Mouse (Mus musculus) urinary bladder, adult 2 months (tissue): ENCODE measurements around the gene Rsph14. TPM values are rescaled to one million over a fixed set of nuclear protein-coding genes. Genes with fewer than 3 reads are reported as not detected.
"Not testable (repeated sequence)": the region's sequence is repeated elsewhere in the genome, so short reads cannot be mapped to it uniquely, and the experiment has no call there.

Source experiments
- DNase-seq: peaks from one replicate; pipeline ENCODE4 v3.0.0; 2022; ENCODE audit warnings: low spot score
- polyA plus RNA-seq: library from polyadenylated mRNA; depleted of rRNA; stranded (reverse); fragments of >200 nt; gene quantifications from 2 replicates; pipeline ENCODE4 v1.2.3, GENCODE M21; 2012

Rsph14 gene
- polyA plus RNA-seq, 1 experiment: not detected

DNA sequence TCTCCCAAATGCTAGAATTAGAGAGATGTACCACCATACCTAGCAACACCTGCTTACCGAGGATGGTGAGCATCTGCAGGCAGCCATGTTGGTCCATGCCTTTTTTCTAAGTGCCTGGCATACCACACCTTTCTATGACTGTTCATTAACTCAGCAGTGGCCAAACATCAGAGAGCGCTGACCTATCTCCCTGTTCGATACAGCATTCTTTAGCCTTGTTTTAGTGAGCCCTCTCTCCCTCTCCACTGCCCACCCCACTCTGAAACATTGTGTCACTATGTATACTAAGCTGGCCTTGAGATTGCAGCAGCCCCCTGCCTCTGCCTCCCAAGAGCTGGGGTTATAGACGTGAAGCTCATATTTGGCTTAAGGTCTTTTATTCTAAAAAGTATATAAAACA, 21.3 kb upstream of the Rsph14 start:
- DNase-seq: no peak

DNA sequence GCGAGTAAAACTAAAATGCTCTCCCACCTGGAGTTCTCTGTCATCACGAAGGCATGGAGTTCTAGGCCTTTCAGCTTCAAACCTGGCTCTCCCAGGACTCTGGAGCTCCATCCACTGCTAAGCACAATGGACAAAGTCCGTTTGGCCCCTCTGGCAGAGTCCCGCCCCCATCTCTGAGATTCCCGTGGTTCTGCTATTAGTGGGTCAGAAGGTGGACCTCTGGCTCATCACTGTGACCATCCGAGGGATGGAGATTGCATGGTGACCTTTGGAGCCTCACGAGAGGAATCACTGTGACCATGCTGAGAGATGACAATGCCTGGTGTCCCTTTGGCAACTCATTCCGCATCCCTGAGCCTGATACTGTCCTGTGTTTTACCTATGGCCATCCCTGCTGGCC, 20.5 kb upstream of the Rsph14 start:
- no peak for DNase-seq

DNA sequence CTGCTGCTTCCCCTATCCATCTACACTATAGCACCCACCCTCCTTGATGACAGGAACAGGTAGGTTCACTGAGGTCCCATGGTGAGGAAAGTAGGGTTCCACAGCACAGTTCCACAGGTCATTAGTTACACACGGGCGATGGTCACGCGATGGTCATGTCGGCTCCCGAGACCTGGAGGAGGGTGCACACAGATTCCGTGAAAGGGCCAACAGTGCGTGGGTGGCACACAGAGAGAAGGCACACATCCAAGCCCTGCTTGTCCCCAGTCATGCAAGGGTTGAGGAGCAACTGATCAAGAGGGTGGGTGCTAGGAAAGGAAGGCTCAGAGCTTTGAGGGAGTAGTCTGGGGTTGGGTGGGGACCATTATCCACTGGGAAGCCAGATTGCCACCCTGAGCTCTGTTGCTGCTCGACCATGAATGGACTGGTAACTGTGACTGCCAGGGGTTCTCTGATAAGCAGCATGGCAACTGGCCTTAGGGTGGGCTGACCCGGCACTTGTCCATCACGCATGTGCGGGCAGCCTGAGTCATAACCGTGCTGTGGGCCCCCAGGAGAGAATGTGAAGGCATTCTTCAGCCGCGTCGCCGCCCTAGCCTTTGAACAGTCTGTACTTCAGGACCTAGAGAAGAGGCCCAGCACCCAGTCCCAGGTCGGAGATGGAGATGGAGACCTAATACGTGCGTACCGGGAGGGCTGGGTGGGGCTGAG, 19.1 kb upstream of the Rsph14 start:
- no peak for DNase-seq

DNA sequence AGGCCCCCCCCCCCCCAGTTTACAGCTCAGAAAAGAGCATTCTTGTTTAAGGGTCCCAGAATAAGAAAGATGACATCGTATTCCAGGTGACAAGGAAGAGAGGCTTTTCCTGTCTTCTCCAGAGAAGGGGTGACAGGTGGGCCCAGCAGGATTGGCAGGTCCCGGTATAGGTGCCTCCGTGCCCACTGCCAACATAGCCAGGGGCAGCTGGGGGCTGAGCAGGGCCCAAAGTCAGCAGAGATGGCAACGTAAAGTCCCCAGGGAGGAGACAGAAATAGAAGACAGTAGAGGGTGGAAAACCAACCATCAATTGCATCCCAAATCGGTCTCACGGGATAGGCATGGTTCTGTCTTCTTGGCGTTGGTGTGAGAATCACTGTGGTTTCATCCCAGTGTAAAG, 16.3 kb upstream of the Rsph14 start:
- DNase-seq: no peak

DNA sequence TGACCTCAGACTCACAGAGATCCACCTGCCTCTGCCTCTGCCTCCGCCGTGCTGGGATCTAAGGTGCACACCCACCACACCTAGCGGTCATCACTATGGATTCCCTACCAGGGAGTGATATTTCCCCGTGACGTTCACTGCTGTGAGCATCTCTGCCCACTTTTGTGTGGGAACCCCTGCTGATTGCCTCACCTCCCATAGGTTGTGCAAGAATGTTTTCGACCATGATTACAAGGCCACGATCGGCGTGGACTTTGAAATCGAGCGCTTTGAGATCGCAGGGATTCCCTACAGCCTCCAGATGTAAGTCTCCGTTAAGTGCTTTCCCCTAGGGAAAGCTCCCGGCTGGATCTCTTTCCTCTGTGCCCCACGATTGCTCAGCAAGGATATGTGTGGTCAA, 13.4 kb upstream of the Rsph14 start:
- DNase-seq: no peak

DNA sequence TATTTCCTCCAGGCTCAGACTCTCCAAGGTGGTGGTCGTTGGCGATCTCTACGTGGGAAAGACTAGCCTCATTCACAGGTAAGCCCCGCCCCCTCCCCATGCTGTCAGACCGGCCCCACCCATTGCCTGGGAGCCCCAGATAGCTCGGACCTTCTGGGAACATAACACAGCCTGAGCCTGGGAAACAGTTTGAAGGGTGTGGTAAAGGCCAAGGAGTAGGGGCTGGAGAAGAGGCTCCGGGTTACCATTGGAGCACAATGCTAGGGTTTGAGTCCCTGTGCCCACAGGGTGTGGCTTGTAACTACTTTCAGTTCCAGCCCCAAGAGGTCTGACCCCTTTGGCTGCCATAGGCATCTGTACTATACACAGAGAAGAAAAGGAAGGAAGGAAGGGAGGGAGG, 12.1 kb upstream of the Rsph14 start:
- no peak for DNase-seq

DNA sequence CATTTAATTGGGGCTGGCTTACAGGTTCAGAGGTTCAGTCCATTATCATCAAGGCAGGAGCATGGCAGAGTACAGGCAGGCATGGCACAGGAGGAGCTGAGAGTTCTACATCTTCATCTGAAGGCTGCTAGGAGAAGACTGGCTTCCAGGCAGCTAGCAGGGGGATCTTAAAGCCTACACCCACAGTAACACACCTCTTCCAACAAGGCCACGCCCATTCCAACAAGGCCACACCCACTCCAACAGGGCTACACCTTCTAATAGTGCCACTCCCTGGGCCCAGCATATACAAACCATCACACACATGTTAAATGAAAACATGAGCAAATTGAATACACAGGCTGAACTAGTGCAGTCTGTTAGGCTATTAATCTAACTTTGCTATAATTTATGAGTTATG, 9.7 kb upstream of the Rsph14 start:
- not testable (repeated sequence) for DNase-seq

DNA sequence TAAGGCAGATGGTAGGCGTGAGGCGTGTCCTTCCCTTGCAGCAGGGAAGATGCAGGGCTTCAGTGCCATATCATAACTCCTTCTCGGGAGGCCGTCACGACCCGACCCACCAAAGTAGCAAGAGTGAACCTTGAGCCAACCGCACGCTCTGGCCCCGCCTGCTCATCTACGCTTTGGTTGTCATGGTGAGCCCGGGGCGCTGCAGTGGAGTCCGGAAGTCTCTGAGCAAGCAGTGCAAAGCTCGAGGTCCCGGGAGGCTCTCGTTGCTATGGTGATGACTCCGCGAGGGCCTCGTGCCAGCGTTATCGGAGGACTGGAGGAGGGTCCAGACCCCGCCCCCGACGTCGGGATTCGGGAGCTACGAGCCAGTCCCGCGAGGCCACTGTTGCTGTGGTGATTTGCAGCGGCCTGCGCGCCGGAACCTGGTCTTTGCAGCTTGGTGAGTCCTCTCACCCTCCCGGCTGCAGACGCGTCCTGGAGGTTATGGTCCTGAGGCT, 4.5 kb upstream of the Rsph14 start, which contains the start of gene Rab36:
Gene Rab36, plus strand, starts transcription at position 176 of the 497 bp plus-strand sequence.
- peak; percentile 61 for DNase-seq

DNA sequence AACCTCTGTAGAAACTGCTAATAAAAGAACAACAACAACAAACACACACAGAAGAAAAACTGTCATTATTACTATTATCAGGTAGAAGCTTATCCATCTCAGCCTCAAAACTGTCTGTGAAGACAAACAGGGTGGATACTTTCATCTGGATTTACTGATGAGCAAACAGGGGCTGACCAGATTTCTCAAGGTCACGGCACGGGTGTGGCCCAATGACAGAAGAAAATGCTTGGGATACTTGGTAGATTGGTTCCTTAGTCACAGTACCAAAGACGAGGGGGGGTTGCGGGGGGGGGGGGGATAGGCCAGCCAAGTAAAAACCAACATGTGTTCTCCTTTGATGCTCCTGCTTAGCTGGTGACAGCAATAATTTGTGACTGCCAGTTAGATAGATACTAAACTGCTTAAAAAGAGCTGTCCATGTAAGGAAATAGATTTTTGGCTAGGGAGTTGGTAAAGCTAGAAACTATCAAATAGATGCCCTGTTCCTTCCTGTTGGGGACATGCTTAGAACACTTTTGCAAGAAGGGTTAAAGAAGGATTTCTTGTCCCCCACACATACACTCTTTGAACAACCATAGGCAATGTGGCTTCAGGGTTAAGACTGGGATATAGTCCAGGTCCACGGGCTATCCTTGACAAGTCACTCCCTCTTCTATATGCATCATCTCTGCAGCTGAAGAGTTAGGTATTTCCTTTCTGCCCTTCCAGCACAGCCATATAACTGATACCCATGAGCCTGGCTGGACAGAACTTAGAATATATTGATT, 856 bp downstream of the Rsph14 start:
- no peak for DNase-seq

DNA sequence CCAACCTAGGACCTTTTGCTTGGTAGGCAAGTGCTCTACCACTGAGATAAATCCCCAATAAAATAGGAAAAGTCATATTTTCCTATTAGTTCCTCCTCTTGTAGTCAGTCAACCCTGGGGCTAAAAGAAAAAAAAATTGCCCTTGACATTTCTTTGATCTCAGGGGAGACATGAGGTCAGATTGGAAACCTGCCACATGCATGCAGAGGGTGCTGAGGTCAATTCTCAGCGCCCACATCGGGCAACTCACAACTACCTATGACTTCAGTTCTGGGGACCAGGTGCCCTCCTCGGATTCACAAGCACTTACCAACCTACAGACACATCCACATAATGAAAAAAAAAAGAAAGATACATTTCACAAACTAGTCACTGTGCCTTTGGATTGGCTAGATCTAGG, 2.2 kb downstream of the Rsph14 start:
- no peak for DNase-seq

DNA sequence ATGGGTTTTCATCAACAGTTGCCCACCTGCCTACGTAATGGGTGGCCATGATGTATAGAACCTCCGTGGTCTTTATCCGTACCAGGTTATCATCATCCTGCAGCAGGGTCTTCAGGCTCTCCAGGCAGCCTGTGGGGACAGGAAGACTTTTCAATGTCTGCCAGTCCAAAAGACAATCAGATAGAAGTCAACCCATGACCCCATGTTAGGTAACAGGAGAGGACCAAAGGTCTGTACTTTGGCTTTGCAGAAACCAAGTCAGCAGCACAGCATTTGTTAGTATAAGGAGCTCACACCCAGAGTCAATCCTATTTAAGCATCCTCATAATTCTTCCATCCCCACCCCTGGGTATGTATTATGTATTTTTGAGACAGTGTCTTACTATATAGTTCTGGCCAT, 2.7 kb downstream of the Rsph14 start:
- no peak for DNase-seq

DNA sequence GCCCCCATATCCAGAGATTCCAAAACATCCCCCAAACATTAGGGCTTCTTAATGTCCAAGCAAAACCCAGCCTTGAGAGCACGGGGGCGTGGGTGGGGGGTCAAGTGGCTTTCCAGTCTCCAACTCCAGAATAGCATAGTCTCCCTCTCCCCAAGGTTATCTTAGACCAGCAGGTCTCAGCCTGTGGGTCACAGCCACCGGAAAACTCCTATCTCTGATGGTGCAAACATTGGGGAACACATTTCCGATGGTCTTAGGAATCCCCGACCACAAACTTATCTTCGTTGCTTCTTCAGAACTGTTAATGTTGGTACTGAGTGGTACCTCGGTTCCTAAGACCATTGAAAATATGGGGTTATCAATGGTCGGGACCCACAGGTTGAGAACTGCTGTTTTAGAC, 3.6 kb downstream of the Rsph14 start:
- no peak for DNase-seq

DNA sequence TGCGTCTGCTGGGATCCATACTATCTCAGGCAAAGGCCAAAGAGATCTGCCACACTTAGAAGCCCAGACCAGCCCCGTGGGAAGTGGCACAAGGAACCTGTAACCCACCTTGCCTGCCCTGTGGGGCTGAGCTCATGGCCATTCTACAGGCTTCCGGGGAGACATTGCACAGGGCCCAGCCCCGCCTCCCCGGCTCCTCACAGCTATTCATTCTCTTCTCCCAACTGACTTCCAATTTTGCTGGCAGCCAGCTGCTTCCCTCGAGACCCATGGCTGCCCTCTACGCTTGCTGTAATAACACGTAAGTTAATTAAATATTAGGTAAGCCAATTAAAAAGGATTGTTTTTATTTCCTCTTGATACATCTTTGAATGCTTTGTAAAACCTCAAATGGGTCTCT, 5.9 kb downstream of the Rsph14 start:
- DNase-seq: no peak

DNA sequence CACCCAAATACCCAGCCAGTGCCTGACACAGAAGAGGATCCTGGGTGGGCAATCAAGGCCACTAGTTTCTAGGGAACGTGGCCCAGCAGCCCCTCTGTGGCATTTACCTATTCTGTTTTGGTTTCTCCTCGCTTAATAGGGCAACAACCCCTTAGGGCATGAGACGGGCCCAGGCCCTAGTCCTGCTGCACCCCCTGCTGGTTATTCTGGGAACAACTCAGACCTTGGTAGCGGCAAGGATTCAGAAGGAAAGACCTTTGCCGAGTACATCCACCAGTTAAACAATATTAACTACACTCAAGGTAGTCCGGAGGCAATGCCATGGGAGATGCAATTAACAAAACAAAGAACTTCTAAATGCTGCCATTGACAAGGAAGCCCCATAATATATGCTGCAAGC, 11.2 kb downstream of the Rsph14 start:
- peak; percentile 57 for DNase-seq

DNA sequence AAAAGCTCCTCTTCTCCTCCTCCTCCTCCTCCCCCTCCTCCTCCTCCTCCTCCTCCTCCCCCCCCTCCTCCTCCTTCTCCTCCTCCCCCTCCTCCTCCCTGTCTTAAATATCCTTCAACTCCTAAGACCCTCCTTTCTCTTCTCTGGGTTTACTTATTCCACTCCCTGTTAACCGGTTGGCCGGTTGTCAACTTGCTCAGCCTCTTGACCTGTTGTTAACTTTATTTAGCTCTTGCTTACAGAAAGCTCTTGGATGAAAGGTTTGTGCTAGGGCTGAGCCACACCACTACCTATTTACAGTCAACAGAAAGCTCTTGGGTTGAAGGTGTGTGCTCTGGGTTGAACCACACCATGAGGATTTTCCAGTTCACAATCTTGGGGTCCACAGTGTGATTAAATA, 12.1 kb downstream of the Rsph14 start:
- no peak for DNase-seq

DNA sequence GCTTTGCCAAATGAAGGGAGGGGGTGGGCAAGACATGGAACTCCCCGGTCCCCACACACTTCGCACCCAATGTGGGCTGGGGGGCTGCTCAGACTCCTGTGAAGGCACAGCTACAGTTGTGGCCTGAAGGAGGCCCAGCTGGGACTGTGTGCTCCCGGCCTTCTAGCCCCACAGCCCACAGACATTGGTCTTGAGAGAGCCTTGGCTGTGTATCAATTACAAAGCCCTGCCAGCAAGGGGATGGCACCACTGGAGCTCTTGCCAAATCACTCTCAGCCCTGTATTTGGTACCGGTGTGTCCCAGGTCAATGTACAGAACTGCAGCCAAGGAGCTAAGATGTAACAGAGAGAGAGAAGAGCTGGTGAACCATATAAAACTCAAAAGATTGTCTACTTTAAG, 15.9 kb downstream of the Rsph14 start:
- DNase-seq: no peak

DNA sequence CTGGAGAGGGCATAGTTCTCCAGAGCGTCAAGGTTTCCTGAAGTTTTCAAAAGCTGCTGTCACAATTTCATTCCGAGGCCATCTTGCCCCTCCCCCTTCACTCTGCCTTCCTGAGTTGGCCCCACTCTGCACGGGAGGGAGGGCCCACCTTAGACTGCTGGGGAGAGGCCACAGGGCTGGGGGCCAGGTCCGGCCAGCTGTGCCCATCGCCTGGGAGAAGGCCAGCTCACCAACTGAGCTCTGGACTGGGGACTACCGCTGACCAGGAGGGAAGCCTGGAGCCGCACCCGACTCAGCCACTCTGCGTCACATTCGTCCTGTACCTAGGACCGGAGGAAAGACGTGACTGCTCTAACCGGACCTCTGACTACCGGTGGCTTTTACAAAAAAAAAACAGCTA, 16.9 kb downstream of the Rsph14 start:
- DNase-seq: no peak

DNA sequence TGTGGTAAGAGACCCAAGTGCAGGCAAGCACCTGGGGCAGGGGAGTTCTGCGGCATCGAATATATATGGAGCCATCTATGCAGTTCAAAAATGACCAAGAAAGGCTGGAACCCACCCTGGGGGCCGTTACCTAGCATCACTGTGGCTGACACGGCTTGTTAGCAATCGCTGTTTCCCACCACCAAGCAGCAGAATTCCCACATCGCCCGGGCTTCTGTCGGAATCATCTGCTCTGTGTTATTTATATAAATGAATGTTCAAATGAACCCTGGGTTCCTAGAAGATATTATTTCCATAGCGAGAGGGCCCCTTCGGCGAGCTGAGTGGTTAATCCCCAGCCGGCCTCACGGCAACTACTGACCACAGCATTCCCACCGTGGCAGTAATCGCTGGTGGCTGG, 21.7 kb downstream of the Rsph14 start:
- DNase-seq: no peak

DNA sequence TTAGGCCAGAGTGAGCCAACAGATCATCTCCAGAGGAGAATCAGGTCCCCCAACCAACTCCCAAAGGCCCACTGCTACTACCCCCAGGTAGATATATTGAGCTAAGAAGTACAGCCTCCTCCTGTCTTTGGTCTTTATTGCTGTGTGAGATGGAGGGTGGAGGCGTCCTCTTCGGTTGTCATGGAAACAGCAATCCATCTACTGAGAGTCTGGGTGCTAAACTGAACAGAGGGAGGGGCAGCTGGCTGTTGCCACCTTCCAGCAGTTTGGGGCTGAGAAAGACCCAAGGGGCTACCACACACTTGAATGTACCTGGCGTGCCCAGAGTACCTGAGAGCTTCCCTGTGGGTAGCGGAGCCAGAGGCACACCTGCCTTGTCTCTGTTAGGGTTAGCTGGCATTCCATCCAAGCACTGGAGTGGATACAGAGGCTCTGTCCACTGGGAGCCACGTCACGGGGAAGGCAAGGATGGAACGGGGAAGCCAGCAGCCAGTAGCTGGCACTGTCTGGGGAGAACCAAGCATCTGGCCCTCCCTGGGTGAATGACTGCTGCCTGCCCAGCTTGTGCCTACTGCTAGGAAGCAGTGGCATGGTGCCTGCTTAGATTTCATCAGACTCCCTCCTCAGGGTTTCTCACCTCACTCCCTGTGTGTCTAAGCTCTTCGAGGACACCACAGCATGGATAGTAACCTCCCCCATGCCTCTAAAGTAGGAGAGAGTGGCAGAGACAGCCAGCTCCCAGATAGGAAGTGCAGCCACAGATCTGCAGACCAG, 25.3 kb downstream of the Rsph14 start:
- DNase-seq: no peak

DNA sequence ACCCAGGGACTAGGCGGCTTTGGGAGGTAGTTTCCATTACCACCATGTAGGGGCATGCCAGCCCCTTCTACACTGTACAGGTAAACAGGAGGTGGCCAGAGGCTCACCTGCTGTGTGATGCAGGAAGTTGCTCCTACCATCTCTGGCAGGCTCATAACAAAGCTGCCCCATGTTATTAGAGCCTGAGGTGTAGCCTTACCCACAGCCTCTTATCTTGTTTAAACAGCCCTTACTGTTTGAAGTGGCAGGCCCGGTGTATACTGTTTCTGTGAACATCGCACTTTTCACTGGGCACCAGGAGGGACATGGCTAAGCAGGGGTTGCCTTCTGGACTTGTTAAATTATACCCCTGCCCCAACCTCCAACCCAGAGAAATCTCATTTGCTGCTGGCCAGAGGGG, 28.3 kb downstream of the Rsph14 start:
- DNase-seq: no peak

DNA sequence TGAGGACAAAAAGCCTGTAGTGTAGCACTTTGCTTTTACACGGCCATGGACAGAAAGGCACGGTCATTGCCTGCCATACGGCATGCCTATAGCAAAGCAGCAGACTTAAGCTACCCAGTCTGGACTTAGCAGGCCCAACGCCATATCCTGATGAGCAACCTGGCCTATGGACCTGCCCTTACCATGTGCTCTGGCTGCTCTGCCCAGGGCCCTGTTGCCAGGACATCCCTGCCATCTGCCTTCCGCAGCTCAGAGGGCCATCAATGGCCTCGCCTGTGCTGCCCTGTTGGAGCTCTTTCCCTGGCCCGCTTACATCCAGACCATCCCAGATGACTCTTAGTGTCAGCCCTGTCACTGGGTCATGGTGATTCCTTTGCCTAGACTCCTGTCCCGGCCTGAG, 31.0 kb downstream of the Rsph14 start:
- no peak for DNase-seq

DNA sequence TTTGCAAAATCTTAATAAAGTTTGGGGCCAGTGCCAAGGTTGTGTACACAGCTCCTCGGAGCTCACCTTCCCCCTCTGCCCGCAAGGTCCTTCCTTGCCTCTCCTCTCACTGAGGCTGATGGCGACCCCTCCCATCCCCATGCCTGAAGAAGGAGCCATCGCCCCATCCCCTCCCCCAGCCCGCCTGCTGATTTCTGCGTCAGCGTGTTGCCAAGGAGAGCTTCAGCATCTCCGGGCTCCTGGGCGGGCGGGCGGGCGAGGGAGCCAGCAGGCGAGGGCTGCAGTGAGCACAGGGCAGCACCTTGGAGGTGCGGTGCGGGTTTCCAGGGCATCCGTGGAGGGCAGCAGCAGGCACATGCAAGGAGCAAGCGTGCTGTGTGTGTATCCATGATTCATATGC, 37.0 kb downstream of the Rsph14 start:
- no peak for DNase-seq

DNA sequence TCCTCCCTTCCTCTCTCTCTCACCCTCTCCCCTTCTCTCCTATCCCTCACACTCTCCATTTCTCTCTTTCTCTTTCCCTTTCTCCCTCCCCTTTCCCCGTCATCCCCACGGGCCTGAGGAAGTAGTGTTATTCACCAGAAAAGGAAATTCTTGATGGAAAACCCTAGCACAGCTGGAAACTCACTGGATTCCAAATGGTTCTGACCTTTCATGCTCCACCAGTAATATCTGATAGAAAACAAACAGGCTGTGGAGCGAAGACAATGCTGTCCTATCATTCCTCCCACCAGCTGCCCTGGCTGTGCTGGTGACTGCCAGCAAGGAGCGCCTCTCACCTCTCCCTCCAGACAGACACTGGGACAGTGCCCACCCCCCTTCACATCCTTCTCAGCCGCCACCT, 37.5 kb downstream of the Rsph14 start:
- DNase-seq: no peak
